Mouse (Mus musculus) midbrain, embryonic 14.5 days (tissue): ENCODE measurements around the gene Sod2. TPM values are rescaled to one million over a fixed set of nuclear protein-coding genes. Genes with fewer than 3 reads are reported as not detected.
"Not testable (repeated sequence)": the region's sequence is repeated elsewhere in the genome, so short reads cannot be mapped to it uniquely, and the experiment has no call there.

Experiments used
- ATAC-seq: fragments of 200-750 bp; cut with Nextera tagmentation; 2 replicates; pipeline ENCODE4 v1.8.0; 2017; ENCODE audit warnings: moderate number of reproducible peaks, moderate library complexity; ENCODE audit not compliant: low FRiP score, low TSS enrichment
- DNase-seq: peaks from one replicate; pipeline ENCODE4 v3.0.0-alpha.2; 2015
- H3K27ac ChIP-seq: fragments of 300-500 bp; sonication (generic); replicated peaks from 2 replicates; pipeline ENCODE4 v1.5.1; 2014; ENCODE audit warnings: mild to moderate bottlenecking, low read depth, low read length, moderate library complexity
- H3K27me3 ChIP-seq: fragments of 300-500 bp; sonication (generic); 2 replicates; pipeline ENCODE4 v1.6.1; 2014; ENCODE audit warnings: low read length, control low read depth, mixed read lengths; ENCODE audit not compliant: control insufficient read depth, insufficient read depth
- H3K36me3 ChIP-seq: fragments of 300-500 bp; sonication (generic); 2 replicates; pipeline ENCODE4 v1.6.1; 2014; ENCODE audit warnings: low read length, control low read depth; ENCODE audit not compliant: control insufficient read depth, insufficient read depth
- H3K4me1 ChIP-seq: fragments of 300-500 bp; sonication (generic); 2 replicates; pipeline ENCODE4 v1.6.1; 2014; ENCODE audit warnings: mild to moderate bottlenecking, antibody characterized with exemption, low read length, control low read depth; ENCODE audit not compliant: control insufficient read depth, insufficient read depth
- H3K4me2 ChIP-seq: fragments of 300-500 bp; sonication (generic); 2 replicates; pipeline ENCODE4 v1.6.1; 2014; ENCODE audit warnings: mild to moderate bottlenecking, low read length, moderate library complexity
- H3K4me3 ChIP-seq: fragments of 300-500 bp; sonication (generic); replicated peaks from 2 replicates; pipeline ENCODE4 v1.5.1; 2014; ENCODE audit warnings: low read depth, low read length
- H3K9ac ChIP-seq: fragments of 300-500 bp; sonication (generic); replicated peaks from 2 replicates; pipeline ENCODE4 v1.6.1; 2014; ENCODE audit warnings: mild to moderate bottlenecking, low read length, moderate library complexity
- H3K9me3 ChIP-seq: fragments of 300-500 bp; sonication (generic); 2 replicates; pipeline ENCODE4 v1.6.1; 2016; ENCODE audit warnings: low read length, control low read depth, mixed read lengths; ENCODE audit not compliant: control insufficient read depth
- WGBS: fragments of 180-500 bp; shearing (Covaris S2); extraction: QIAGEN DNeasy Blood & Tissue Kit; methylation state at CpG from one replicate; pipeline ENCODE4 v1.1.7; 2014; 5-methylcytosine and 5-hydroxymethylcytosine counted together
- polyA plus RNA-seq: library from polyadenylated mRNA; unstranded; fragments of >200 nt; fragmentation: Nextera tagmentation; extraction: Ambion mirVana; gene quantifications from 2 replicates; pipeline ENCODE4 v1.2.1, GENCODE M21; 2014

Sod2 gene
- 144 and 152 TPM in 2 replicates for polyA plus RNA-seq

DNA sequence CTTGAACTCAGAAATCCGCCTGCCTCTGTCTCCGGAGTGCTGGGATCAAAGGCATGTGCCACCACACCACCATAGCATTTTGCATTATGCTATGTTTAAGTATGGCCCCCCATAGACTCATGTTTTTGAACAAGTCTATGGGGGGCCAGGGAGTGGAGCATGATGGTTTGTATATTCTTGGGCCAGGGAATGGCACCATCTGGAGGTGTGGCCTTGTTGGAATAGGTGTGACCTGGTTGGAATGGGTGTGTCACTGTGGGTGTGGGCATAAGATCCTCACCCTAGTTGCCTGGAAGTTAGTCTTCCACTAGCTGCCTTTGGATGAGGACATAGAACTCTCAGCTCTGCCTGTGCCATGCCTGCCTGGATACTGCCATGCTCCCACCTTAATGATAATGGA lies at the start of gene Sod2:
Gene Sod2 (plus strand): TSS at position 301 of the 400 bp plus-strand sequence.
- peak within 1 kb of the TSS; percentile 89 for H3K27ac ChIP-seq
- not testable (repeated sequence) for ATAC-seq, H3K36me3 ChIP-seq, DNase-seq, H3K9me3 ChIP-seq, H3K4me1 ChIP-seq, H3K27me3 ChIP-seq
- 90% methylated on average over 2 of the region's 2 CpGs for WGBS
- peak within 1 kb of the TSS; percentile 68 for H3K9ac ChIP-seq
- peak within 1 kb of the TSS; percentile 90 for H3K4me3 ChIP-seq
- peak within 1 kb of the TSS; percentile 90 for H3K4me2 ChIP-seq

GRCm38 (mm10) chr17:12959377-12959776 lies 47.3 kb upstream of the Sod2 start:
- DNase-seq, H3K9ac ChIP-seq, H3K9me3 ChIP-seq, ATAC-seq, H3K27ac ChIP-seq, H3K4me1 ChIP-seq, H3K27me3 ChIP-seq: not testable (repeated sequence)
- Histone ChIP-seq H3K36me3 (peaks cover 21% of the 10 kb centered on the region), H3K4me2 (peak overlapping the region; percentile 50), H3K4me3 (peak overlapping the region; percentile 25)
- 10% methylated on average over 1 of the region's 2 CpGs for WGBS

DNA sequence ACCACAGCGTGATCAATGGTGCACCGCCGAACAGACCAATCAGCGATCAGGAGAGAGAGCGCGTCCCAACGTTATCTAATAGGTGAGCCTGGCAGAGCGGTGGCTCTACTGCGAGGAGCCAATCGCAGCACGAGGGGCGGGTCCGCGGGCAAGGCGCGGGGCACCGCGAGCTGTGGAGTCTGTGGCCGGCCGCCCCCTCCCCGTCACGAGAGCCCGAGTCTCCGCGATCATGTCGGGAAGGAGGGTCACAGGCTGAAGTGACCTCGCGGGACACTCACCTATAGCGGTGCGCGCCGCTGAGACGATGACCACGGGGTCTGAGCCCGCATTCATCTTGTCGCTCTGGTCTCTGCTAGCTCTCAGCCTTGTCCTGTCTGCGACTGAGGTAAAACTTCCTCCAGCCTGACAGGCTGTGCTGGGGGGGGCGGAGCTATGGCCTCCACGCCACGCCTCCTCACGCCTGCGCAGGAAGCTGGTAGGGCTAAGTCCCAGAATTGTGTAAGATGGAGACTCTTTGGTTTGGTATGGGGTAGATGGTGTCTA lies 46.2 kb upstream of the Sod2 start, which contains the start of gene Acat2:
Gene Acat2 (minus strand): TSS at position 417 of the 543 bp plus-strand sequence.
- peak within 1 kb of the TSS; percentile 64 for H3K4me2 ChIP-seq
- ATAC-seq, result peak; percentile 99
- H3K4me3 ChIP-seq, result peak within 1 kb of the TSS; percentile 65
- peaks cover 9% of the 10 kb centered on the region for H3K4me1 ChIP-seq
- H3K9me3 ChIP-seq, result no peaks in the 10 kb centered on the region
- peak within 1 kb of the TSS; percentile 57 for H3K9ac ChIP-seq
- peaks cover 22% of the 10 kb centered on the region for H3K36me3 ChIP-seq
- DNase-seq, result peak; percentile 96
- under 1% methylated on average over 41 of the region's 42 CpGs for WGBS
- peak within 1 kb of the TSS; percentile 87 for H3K27ac ChIP-seq
- H3K27me3 ChIP-seq, result no peaks in the 10 kb centered on the region

DNA sequence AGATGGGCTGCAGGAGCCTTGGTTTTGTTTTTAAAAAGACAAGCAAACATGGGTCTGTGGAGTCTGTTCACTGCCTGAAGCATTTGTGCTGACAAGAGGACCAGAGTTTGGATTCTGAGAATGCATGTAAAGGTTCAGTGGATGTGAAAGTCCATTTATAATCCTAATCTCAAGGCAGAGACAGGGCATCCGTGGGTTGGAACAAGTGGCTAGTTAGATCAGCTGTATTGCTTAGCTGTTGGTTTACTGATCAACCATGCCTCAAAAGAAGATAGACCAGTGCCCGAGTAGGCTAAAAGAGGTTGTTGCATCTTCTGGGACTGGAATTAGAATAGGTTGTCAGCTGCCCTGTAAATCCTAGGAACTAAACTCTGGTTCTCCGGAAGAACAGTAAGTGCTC lies 43.2 kb upstream of the Sod2 start:
- Histone ChIP-seq H3K36me3 (peaks cover 29% of the 10 kb centered on the region), H3K27me3 (no peaks in the 10 kb centered on the region), H3K9me3 (no peaks in the 10 kb centered on the region), H3K4me1 (peaks cover 9% of the 10 kb centered on the region), H3K4me2 (no peak overlapping the region), H3K9ac (no peak overlapping the region), H3K4me3 (no peak overlapping the region), H3K27ac (no peak overlapping the region)
- WGBS, result 86% methylated on average over 3 of the region's 3 CpGs
- ATAC-seq (no peak), DNase-seq (no peak)

DNA sequence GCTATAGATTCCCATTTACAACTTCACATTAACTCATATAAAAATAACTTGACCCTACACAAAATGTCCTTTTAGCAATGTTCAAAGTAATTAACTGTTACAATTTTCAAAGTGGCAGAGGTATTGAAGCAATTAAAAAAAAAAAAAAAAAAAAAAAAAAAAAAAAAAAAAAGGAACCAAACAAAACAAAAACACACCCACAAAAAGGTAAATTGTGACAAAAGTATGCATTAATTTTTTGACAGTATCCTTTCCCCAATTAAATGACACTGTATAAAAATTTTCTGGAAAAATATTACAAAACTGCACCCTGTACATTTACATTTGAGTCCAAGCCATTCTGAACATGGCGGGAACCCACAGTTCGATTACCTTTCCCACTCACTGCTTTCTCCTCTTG lies 39.5 kb upstream of the Sod2 start:
- no peak for ATAC-seq
- H3K9ac ChIP-seq, result no peak overlapping the region
- no peaks in the 10 kb centered on the region for H3K4me1 ChIP-seq
- WGBS, result 93% methylated on average over 2 of the region's 2 CpGs
- H3K27me3 ChIP-seq, result no peaks in the 10 kb centered on the region
- H3K4me2 ChIP-seq, result no peak overlapping the region
- peaks cover 41% of the 10 kb centered on the region for H3K36me3 ChIP-seq
- H3K9me3 ChIP-seq, result no peaks in the 10 kb centered on the region
- no peak overlapping the region for H3K27ac ChIP-seq
- no peak for DNase-seq
- H3K4me3 ChIP-seq, result no peak overlapping the region

- Histone ChIP-seq H3K36me3 (peaks cover 59% of the 10 kb centered on the region), H3K9ac (no peak overlapping the region), H3K9me3 (no peaks in the 10 kb centered on the region), H3K4me3 (no peak overlapping the region), H3K27ac (no peak overlapping the region), H3K27me3 (no peaks in the 10 kb centered on the region), H3K4me1 (no peaks in the 10 kb centered on the region), H3K4me2 (no peak overlapping the region)
- WGBS, result 88% methylated on average over 2 of the region's 2 CpGs
- no peak for DNase-seq
- ATAC-seq, result no peak
Measured at GRCm38 (mm10) chr17:12973851-12974250, 32.8 kb upstream of the Sod2 start.

- Histone ChIP-seq H3K4me2 (no peak overlapping the region), H3K36me3 (peaks cover 77% of the 10 kb centered on the region), H3K9ac (no peak overlapping the region), H3K4me1 (no peaks in the 10 kb centered on the region), H3K27ac (no peak overlapping the region), H3K27me3 (no peaks in the 10 kb centered on the region), H3K4me3 (no peak overlapping the region), H3K9me3 (no peaks in the 10 kb centered on the region)
- 96% methylated on average over 1 of the region's 1 CpGs for WGBS
- no peak for DNase-seq
- ATAC-seq, result no peak
Measured at GRCm38 (mm10) chr17:12978546-12978945, 28.1 kb upstream of the Sod2 start.

- Histone ChIP-seq H3K4me1 (no peaks in the 10 kb centered on the region), H3K27me3 (no peaks in the 10 kb centered on the region), H3K4me2 (no peak overlapping the region), H3K4me3 (no peak overlapping the region), H3K36me3 (peaks cover 53% of the 10 kb centered on the region), H3K9ac (no peak overlapping the region), H3K9me3 (no peaks in the 10 kb centered on the region), H3K27ac (no peak overlapping the region)
- DNase-seq (no peak), ATAC-seq (no peak)
- 82% methylated on average over 2 of the region's 2 CpGs for WGBS
Measured at GRCm38 (mm10) chr17:12983988-12984387, 22.7 kb upstream of the Sod2 start.

- not testable (repeated sequence) for H3K4me1 ChIP-seq, H3K9me3 ChIP-seq, H3K27me3 ChIP-seq, H3K4me2 ChIP-seq, ATAC-seq, DNase-seq, H3K27ac ChIP-seq, H3K4me3 ChIP-seq, H3K9ac ChIP-seq
- 97% methylated on average over 8 of the region's 8 CpGs for WGBS
- H3K36me3 ChIP-seq, result peaks cover 17% of the 10 kb centered on the region
Measured at GRCm38 (mm10) chr17:12988096-12988495, 18.6 kb upstream of the Sod2 start.
